Mouse (Mus musculus) thymus, adult 2 months (tissue): Measurements from ENCODE around the gene Znrf1. TPM values are rescaled to one million over a fixed set of nuclear protein-coding genes. Genes with fewer than 3 reads are reported as not detected.
A peak's percentile ranks its signal among the peaks of the same experiment; 100 is the strongest.

ENCODE experiments used
- DNase-seq: peaks from one replicate; pipeline ENCODE4 v3.0.0; 2021
- H3K27ac ChIP-seq: fragments of 200-500 bp; 2 replicates; pipeline ENCODE4 v1.5.1; 2012; ENCODE audit warnings: low read length, control low read depth; ENCODE audit not compliant: control insufficient read depth, insufficient read depth
- H3K27me3 ChIP-seq: fragments of 200-500 bp; 2 replicates; pipeline ENCODE4 v1.6.1; 2012; ENCODE audit warnings: mild to moderate bottlenecking, low read length, moderate library complexity, mixed read lengths; ENCODE audit not compliant: control insufficient read depth, insufficient read depth
- H3K36me3 ChIP-seq: fragments of 200-500 bp; 2 replicates; pipeline ENCODE4 v1.6.1; 2012; ENCODE audit warnings: mild to moderate bottlenecking, low read length, moderate library complexity; ENCODE audit not compliant: control insufficient read depth, insufficient read depth
- H3K4me1 ChIP-seq: fragments of 200-500 bp; replicated peaks from 2 replicates; pipeline ENCODE4 v1.6.1; 2012; ENCODE audit warnings: low read length; ENCODE audit not compliant: control insufficient read depth, insufficient read depth
- H3K4me3 ChIP-seq: fragments of 200-500 bp; 2 replicates; pipeline ENCODE4 v1.5.1; 2012; ENCODE audit warnings: mild to moderate bottlenecking, low read length, control low read depth, moderate library complexity; ENCODE audit not compliant: control insufficient read depth, insufficient read depth
- CTCF ChIP-seq: fragments of 200-500 bp; IDR thresholded peaks from 2 replicates; pipeline ENCODE4 v1.5.1; 2012; ENCODE audit warnings: mild to moderate bottlenecking, control low read depth, low read length, moderate library complexity, borderline replicate concordance; ENCODE audit not compliant: control insufficient read depth, poor library complexity, insufficient read depth; ENCODE audit errors: extremely low read depth
- POLR2A ChIP-seq: fragments of 200-500 bp; IDR thresholded peaks from 2 replicates; pipeline ENCODE4 v1.6.1; 2012; ENCODE audit warnings: mild to moderate bottlenecking, low read length, control low read depth, moderate library complexity; ENCODE audit not compliant: control insufficient read depth, poor library complexity, insufficient read depth; ENCODE audit errors: extremely low read depth
- WGBS: fragments of 180-500 bp; shearing (Covaris S2); methylation state at CpG from one replicate; pipeline ENCODE4 v1.1.7; 2018; 5-methylcytosine and 5-hydroxymethylcytosine counted together
- polyA plus RNA-seq: library from polyadenylated mRNA; depleted of rRNA; stranded (reverse); fragments of >200 nt; gene quantifications from 2 replicates; pipeline ENCODE4 v1.2.3, GENCODE M21; 2012

Gene Znrf1
- polyA plus RNA-seq, 1 experiment, result 968 TPM

DNA sequence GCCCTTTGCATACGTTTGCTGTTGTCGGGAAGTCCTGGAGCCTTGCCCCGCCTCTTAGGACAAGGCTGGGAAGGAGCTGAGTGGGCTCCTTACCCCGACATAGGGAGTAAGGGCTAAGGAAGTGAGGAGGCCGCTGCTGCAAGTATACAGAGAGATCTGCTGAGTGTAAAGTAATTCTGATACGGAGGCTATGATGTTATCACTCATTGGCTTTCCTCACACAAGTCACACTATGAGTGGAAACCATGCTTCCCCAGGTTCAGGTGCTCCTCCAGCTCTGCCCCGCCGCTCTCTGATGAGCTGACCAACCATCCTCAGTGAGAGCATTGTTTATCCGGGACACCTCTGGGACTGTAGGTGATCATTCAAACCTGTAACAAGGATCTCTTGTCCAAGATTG lies 30.4 kb downstream of the Znrf1 start:
- Histone ChIP-seq H3K4me1 (peaks cover 61% of the 10 kb centered on the region), H3K36me3 (no peaks in the 10 kb centered on the region), H3K27ac (peak overlapping the region; percentile 83), H3K27me3 (no peaks in the 10 kb centered on the region), H3K4me3 (no peak overlapping the region)
- no peak for TF ChIP-seq CTCF
- TF ChIP-seq POLR2A, result no peak
- no peak for DNase-seq
- whole genome bisulfite sequencing, result 61% methylated on average over 9 of the region's 9 CpGs

GRCm38 (mm10) chr8:111567571-111567970 lies 31.7 kb downstream of the Znrf1 start:
- TF ChIP-seq POLR2A (no peak), CTCF (no peak)
- Histone ChIP-seq H3K4me3 (no peak overlapping the region), H3K27ac (peak overlapping the region; percentile 77), H3K27me3 (no peaks in the 10 kb centered on the region), H3K4me1 (peaks cover 59% of the 10 kb centered on the region), H3K36me3 (no peaks in the 10 kb centered on the region)
- DNase-seq, result no peak
- WGBS, result 85% methylated on average over 3 of the region's 3 CpGs

GRCm38 (mm10) chr8:111568029-111568428 lies 32.1 kb downstream of the Znrf1 start:
- no peaks in the 10 kb centered on the region for H3K27me3 ChIP-seq
- H3K36me3 ChIP-seq, result no peaks in the 10 kb centered on the region
- no peak for DNase-seq
- H3K4me1 ChIP-seq, result peaks cover 56% of the 10 kb centered on the region
- WGBS, result 54% methylated on average over 3 of the region's 3 CpGs
- TF ChIP-seq CTCF, result no peak
- TF ChIP-seq POLR2A, result no peak
- H3K4me3 ChIP-seq, result no peak overlapping the region
- peak overlapping the region; percentile 59 for H3K27ac ChIP-seq

GRCm38 (mm10) chr8:111569926-111570325 lies 34.0 kb downstream of the Znrf1 start:
- H3K27ac ChIP-seq, result peak overlapping the region; percentile 92
- no peak for TF ChIP-seq POLR2A
- no peak for TF ChIP-seq CTCF
- no peak overlapping the region for H3K4me3 ChIP-seq
- WGBS, result 66% methylated on average over 4 of the region's 4 CpGs
- no peaks in the 10 kb centered on the region for H3K36me3 ChIP-seq
- H3K4me1 ChIP-seq, result peaks cover 58% of the 10 kb centered on the region
- H3K27me3 ChIP-seq, result no peaks in the 10 kb centered on the region
- no peak for DNase-seq

- Histone ChIP-seq H3K4me1 (peaks cover 53% of the 10 kb centered on the region), H3K4me3 (no peak overlapping the region), H3K36me3 (0 out of 2 replicates have a peak, but pooled peaks cover under 1% of the 10 kb centered on the region), H3K27me3 (no peaks in the 10 kb centered on the region), H3K27ac (peak overlapping the region; percentile 92)
- no peak for TF ChIP-seq CTCF
- no peak for TF ChIP-seq POLR2A
- 29% methylated on average over 2 of the region's 2 CpGs for WGBS
- peak; percentile 47 for DNase-seq
Measured at GRCm38 (mm10) chr8:111570432-111570831, 34.5 kb downstream of the Znrf1 start.

DNA sequence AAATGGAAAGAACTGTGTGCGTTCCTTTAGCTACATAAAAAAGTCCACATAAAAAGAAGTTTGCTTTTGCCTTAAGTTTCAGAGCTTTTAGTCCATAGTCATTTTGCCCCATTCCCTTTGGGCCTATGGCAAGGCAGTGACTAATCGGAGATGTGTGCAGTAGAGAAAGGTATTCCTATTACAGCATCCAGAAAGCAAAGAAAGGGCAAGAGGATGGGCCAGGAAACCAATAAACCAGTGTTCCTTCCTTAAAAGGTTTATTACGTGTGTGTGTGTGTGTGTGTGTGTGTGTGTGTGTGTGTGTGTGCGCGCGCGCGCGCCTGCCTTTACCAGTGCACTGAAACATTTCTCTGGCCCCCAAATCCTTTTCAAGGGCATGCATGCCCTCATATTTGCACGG lies 35.8 kb downstream of the Znrf1 start:
- Histone ChIP-seq H3K27ac (peak overlapping the region; percentile 30; the same call in 1 of the 2 replicates), H3K36me3 (0 out of 2 replicates have a peak, but pooled peaks cover 5% of the 10 kb centered on the region), H3K4me3 (no peak overlapping the region), H3K27me3 (no peaks in the 10 kb centered on the region), H3K4me1 (peaks cover 52% of the 10 kb centered on the region)
- no peak for DNase-seq
- 48% methylated on average over 10 of the region's 10 CpGs for WGBS
- TF ChIP-seq CTCF (no peak), POLR2A (no peak)

- Histone ChIP-seq H3K27me3 (no peaks in the 10 kb centered on the region), H3K4me3 (no peak overlapping the region), H3K27ac (no peak overlapping the region), H3K4me1 (peaks cover 57% of the 10 kb centered on the region), H3K36me3 (0 out of 2 replicates have a peak, but pooled peaks cover 5% of the 10 kb centered on the region)
- DNase-seq, result no peak
- 92% methylated on average over 2 of the region's 2 CpGs for WGBS
- no peak for TF ChIP-seq CTCF
Measured at GRCm38 (mm10) chr8:111572431-111572830, 36.5 kb downstream of the Znrf1 start.
